Mouse (Mus musculus) urinary bladder, postnatal 4 days (tissue): Measurements from ENCODE around the gene Colgalt1.

ENCODE experiments used
- DNase-seq, 2 experiments: peaks; one replicate each; pipeline ENCODE4 v3.0.0; 2021 to 2022; ENCODE audit warnings: low spot score in 2 of 2

The Colgalt1 gene

GRCm38 (mm10) chr8:71591471-71592373 is 19.1 kb upstream of the Colgalt1 start, which contains the start of gene Pgls:
Gene Pgls (plus strand): TSS chr8:71592176.
- peak; percentile 94 for DNase-seq

GRCm38 (mm10) chr8:71592374-71593170 is 18.2 kb upstream of the Colgalt1 start:
- peak in 1 of 2 experiments; percentile 74 for DNase-seq

GRCm38 (mm10) chr8:71593556-71594323 is 17.1 kb upstream of the Colgalt1 start:
- DNase-seq = no peak

GRCm38 (mm10) chr8:71594324-71594722 is 16.5 kb upstream of the Colgalt1 start:
- DNase-seq = no peak

- DNase-seq = peak; percentile 80 to 89
These were observed 14.9 kb upstream of the Colgalt1 start for GRCm38 (mm10) chr8:71595862-71596261.

- DNase-seq = no peak
These were observed 14.4 kb upstream of the Colgalt1 start for GRCm38 (mm10) chr8:71596384-71596783.

GRCm38 (mm10) chr8:71596798-71597197 is 14.0 kb upstream of the Colgalt1 start:
- DNase-seq = no peak

- no peak for DNase-seq
These were observed 13.3 kb upstream of the Colgalt1 start, which contains the start of gene Fam129c for GRCm38 (mm10) chr8:71597451-71597850. Gene Fam129c (plus strand): TSS chr8:71597648.

- no peak for DNase-seq
These were observed 12.4 kb upstream of the Colgalt1 start for GRCm38 (mm10) chr8:71598375-71598774.

- no peak for DNase-seq
These were observed 12.0 kb upstream of the Colgalt1 start for GRCm38 (mm10) chr8:71598841-71599240.

- no peak for DNase-seq
These were observed 8.7 kb upstream of the Colgalt1 start for GRCm38 (mm10) chr8:71601939-71602665.

- DNase-seq = peak; percentile 76 to 82
These were observed 8.0 kb upstream of the Colgalt1 start for GRCm38 (mm10) chr8:71602666-71603334.

- no peak for DNase-seq
These were observed 6.8 kb upstream of the Colgalt1 start for GRCm38 (mm10) chr8:71604021-71604420.

- DNase-seq = no peak
These were observed 1.3 kb downstream of the Colgalt1 start for GRCm38 (mm10) chr8:71612141-71612540.

GRCm38 (mm10) chr8:71613418-71613817 is 2.6 kb downstream of the Colgalt1 start:
- no peak for DNase-seq

GRCm38 (mm10) chr8:71619786-71620185 is 9.0 kb downstream of the Colgalt1 start:
- DNase-seq = no peak

GRCm38 (mm10) chr8:71625088-71625487 is 14.3 kb downstream of the Colgalt1 start:
- no peak for DNase-seq

- DNase-seq = no peak
These were observed 16.0 kb downstream of the Colgalt1 start for GRCm38 (mm10) chr8:71626753-71627152.

GRCm38 (mm10) chr8:71627265-71628099 is 16.7 kb downstream of the Colgalt1 start:
- no peak for DNase-seq
